Mouse (Mus musculus): ENCODE measurements around the gene 6430571L13Rik.

DNA sequence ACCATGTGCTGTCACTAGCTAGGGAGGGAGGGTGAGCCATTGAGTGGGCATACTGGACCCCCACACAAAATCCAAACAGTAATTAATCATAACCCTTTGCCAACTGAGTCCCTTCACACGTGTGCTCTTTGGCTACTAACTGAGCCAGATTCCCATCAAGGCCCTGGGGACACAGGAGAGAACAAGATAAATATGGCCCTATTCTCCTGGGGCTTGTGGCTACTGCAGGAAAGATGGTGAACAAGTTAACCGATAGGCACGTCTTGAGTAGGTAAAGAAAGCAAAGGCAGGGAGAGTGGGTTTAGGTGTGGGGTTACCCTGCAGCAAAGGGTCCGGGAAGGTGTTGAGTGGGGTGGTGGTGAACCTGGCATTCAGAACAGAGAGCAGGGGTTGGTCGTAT is 36.5 kb upstream of the 6430571L13Rik start:
- TF ChIP-seq TBP (conservative IDR thresholded peaks at IDR 0.05; ENCODE audit: low read depth, low read length) (no peak), USF2 (conservative IDR thresholded peaks at IDR 0.05; ENCODE audit: low read depth, low read length) (no peak), NRF1 (IDR thresholded peaks at IDR 0.05; ENCODE audit: low read depth, low read length) (no peak), POLR2A (IDR thresholded peaks at IDR 0.05; ENCODE audit: low read depth, low read length) (no peak), UBTF (IDR thresholded peaks at IDR 0.05; ENCODE audit: low read depth, low read length) (no peak), MAFK (IDR thresholded peaks at IDR 0.05; ENCODE audit: insufficient replicate concordance, low read length) (no peak), MYC (IDR thresholded peaks at IDR 0.05; ENCODE audit: low read depth, low read length) (no peak), CTCF (conservative IDR thresholded peaks at IDR 0.05 in 1 of 2, IDR thresholded peaks at IDR 0.05 in 1 of 2; ENCODE audit: low read depth in 2 of 2, low read length in 2 of 2) (no peak), IRF4 (IDR thresholded peaks at IDR 0.05; ENCODE audit: low read depth, low read length) (no peak), ETS1 (conservative IDR thresholded peaks at IDR 0.05; ENCODE audit: low read depth, low read length) (peak; percentile 34; the same call in 1 of the 2 replicates)

Measured in CH12.LX (cell line).